Mouse (Mus musculus) limb, embryonic 13.5 days (tissue): Measurements from ENCODE around the gene Clec3a. TPM values are rescaled to one million over a fixed set of nuclear protein-coding genes. Genes with fewer than 3 reads are reported as not detected.

Experiments used
- ATAC-seq: fragments of 200-750 bp; cut with Nextera tagmentation; 2 replicates; pipeline ENCODE4 v1.8.0; 2017; ENCODE audit warnings: low read depth, moderate number of reproducible peaks, moderate TSS enrichment; ENCODE audit not compliant: low FRiP score
- H3K27ac ChIP-seq: fragments of 300-500 bp; sonication (generic); 2 replicates; pipeline ENCODE4 v1.5.1; 2015; ENCODE audit warnings: inconsistent platforms, mild to moderate bottlenecking, moderate library complexity
- H3K27me3 ChIP-seq: fragments of 300-500 bp; sonication (generic); 2 replicates; pipeline ENCODE4 v1.6.1; 2015; ENCODE audit warnings: mild to moderate bottlenecking, inconsistent platforms
- H3K36me3 ChIP-seq: fragments of 300-500 bp; sonication (generic); 2 replicates; pipeline ENCODE4 v1.6.1; 2015; ENCODE audit warnings: inconsistent platforms, mild to moderate bottlenecking, moderate library complexity
- H3K4me1 ChIP-seq: fragments of 300-500 bp; sonication (generic); 2 replicates; pipeline ENCODE4 v1.6.1; 2015; ENCODE audit warnings: inconsistent platforms
- H3K4me2 ChIP-seq: fragments of 300-500 bp; sonication (generic); replicated peaks from 2 replicates; pipeline ENCODE4 v1.6.1; 2015; ENCODE audit warnings: inconsistent platforms, mild to moderate bottlenecking, moderate library complexity
- H3K4me3 ChIP-seq: fragments of 300-500 bp; sonication (generic); 2 replicates; pipeline ENCODE4 v1.5.1; 2015; ENCODE audit warnings: moderate library complexity, mild to moderate bottlenecking, inconsistent platforms
- H3K9ac ChIP-seq: fragments of 300-500 bp; sonication (generic); 2 replicates; pipeline ENCODE4 v1.6.1; 2015; ENCODE audit warnings: mild to moderate bottlenecking, inconsistent platforms
- H3K9me3 ChIP-seq: fragments of 300-500 bp; sonication (generic); 2 replicates; pipeline ENCODE4 v1.6.1; 2016; ENCODE audit warnings: inconsistent platforms
- WGBS: fragments of 180-500 bp; shearing (Covaris S2); methylation state at CpG from one replicate; pipeline ENCODE4 v1.1.7; 2015; 5-methylcytosine and 5-hydroxymethylcytosine counted together
- polyA plus RNA-seq: library from polyadenylated mRNA; unstranded; fragments of >200 nt; fragmentation: Nextera tagmentation; extraction: Ambion mirVana; gene quantifications from 2 replicates; pipeline ENCODE4 v1.2.1, GENCODE M21; 2015

The Clec3a gene
- polyA plus RNA-seq, 1 experiment from 2014 or later, result 0.88 TPM

- Histone ChIP-seq H3K4me3 (no peak overlapping the region), H3K27me3 (no peaks in the 10 kb centered on the region)
- 71% methylated on average over 4 of the region's 4 CpGs for WGBS
These were observed 3.7 kb downstream of the Clec3a start for GRCm38 (mm10) chr8:114421544-114421943.

GRCm38 (mm10) chr8:114438236-114438635 lies 20.4 kb downstream of the Clec3a start:
- Histone ChIP-seq H3K4me2 (no peak overlapping the region), H3K9me3 (no peaks in the 10 kb centered on the region), H3K27me3 (no peaks in the 10 kb centered on the region), H3K36me3 (no peaks in the 10 kb centered on the region), H3K27ac (no peak overlapping the region), H3K4me3 (no peak overlapping the region), H3K9ac (no peak overlapping the region), H3K4me1 (peaks cover 9% of the 10 kb centered on the region)
- no peak for ATAC-seq
- 7% methylated on average over 6 of the region's 6 CpGs for WGBS

More at GRCm38 (mm10) chr8:114421544-114421943, 3.7 kb downstream of the Clec3a start:
- no peak overlapping the region for H3K27ac ChIP-seq
- no peaks in the 10 kb centered on the region for H3K9me3 ChIP-seq
- ATAC-seq, result no peak
- peaks cover 4% of the 10 kb centered on the region; the same call in 1 of the 2 replicates for H3K4me1 ChIP-seq
- no peak overlapping the region for H3K9ac ChIP-seq
- H3K36me3 ChIP-seq, result no peaks in the 10 kb centered on the region
- H3K4me2 ChIP-seq, result no peak overlapping the region

GRCm38 (mm10) chr8:114439334-114440204 lies 21.7 kb downstream of the Clec3a start, which contains the start of gene Wwox:
Gene Wwox (plus strand): TSS chr8:114439655.
- Histone ChIP-seq H3K9ac (peak within 1 kb of the TSS; percentile 80), H3K4me1 (peaks cover 9% of the 10 kb centered on the region), H3K4me3 (peak within 1 kb of the TSS; percentile 70), H3K27me3 (no peaks in the 10 kb centered on the region), H3K36me3 (no peaks in the 10 kb centered on the region), H3K4me2 (peak within 1 kb of the TSS; percentile 91), H3K9me3 (no peaks in the 10 kb centered on the region), H3K27ac (peak within 1 kb of the TSS; percentile 70; the same call in 1 of the 2 replicates)
- under 1% methylated on average over 54 of the region's 54 CpGs for WGBS
- peak; percentile 98 for ATAC-seq

GRCm38 (mm10) chr8:114440205-114440589 lies 22.3 kb downstream of the Clec3a start:
- Histone ChIP-seq H3K36me3 (no peaks in the 10 kb centered on the region), H3K4me3 (peak overlapping the region; percentile 70), H3K27me3 (no peaks in the 10 kb centered on the region), H3K4me2 (peak overlapping the region; percentile 91), H3K27ac (no peak overlapping the region), H3K9me3 (no peaks in the 10 kb centered on the region), H3K9ac (peak overlapping the region; percentile 80), H3K4me1 (peaks cover 14% of the 10 kb centered on the region)
- WGBS, result 21% methylated on average over 5 of the region's 5 CpGs
- no peak for ATAC-seq

GRCm38 (mm10) chr8:114441616-114442015 lies 23.7 kb downstream of the Clec3a start:
- H3K27ac ChIP-seq, result no peak overlapping the region
- H3K4me1 ChIP-seq, result peaks cover 14% of the 10 kb centered on the region
- H3K9ac ChIP-seq, result no peak overlapping the region
- H3K27me3 ChIP-seq, result no peaks in the 10 kb centered on the region
- no peaks in the 10 kb centered on the region for H3K36me3 ChIP-seq
- no peak overlapping the region for H3K4me3 ChIP-seq
- ATAC-seq, result no peak
- no peaks in the 10 kb centered on the region for H3K9me3 ChIP-seq
- 84% methylated on average over 4 of the region's 4 CpGs for WGBS
- H3K4me2 ChIP-seq, result no peak overlapping the region

GRCm38 (mm10) chr8:114446884-114447283 lies 29.0 kb downstream of the Clec3a start:
- Histone ChIP-seq H3K9ac (no peak overlapping the region), H3K27ac (no peak overlapping the region), H3K36me3 (0 out of 2 replicates have a peak, but pooled peaks cover 7% of the 10 kb centered on the region), H3K4me2 (no peak overlapping the region), H3K4me3 (no peak overlapping the region), H3K9me3 (no peaks in the 10 kb centered on the region), H3K4me1 (0 out of 2 replicates have a peak, but pooled peaks cover 11% of the 10 kb centered on the region), H3K27me3 (0 out of 2 replicates have a peak, but pooled peaks cover 4% of the 10 kb centered on the region)
- 70% methylated on average over 7 of the region's 7 CpGs for WGBS
- ATAC-seq, result no peak

GRCm38 (mm10) chr8:114452278-114452677 lies 34.4 kb downstream of the Clec3a start:
- H3K9me3 ChIP-seq, result no peaks in the 10 kb centered on the region
- H3K27me3 ChIP-seq, result 0 out of 2 replicates have a peak, but pooled peaks cover 10% of the 10 kb centered on the region
- 0 out of 2 replicates have a peak, but pooled peaks cover 7% of the 10 kb centered on the region for H3K36me3 ChIP-seq
- no peak overlapping the region for H3K4me3 ChIP-seq
- H3K4me1 ChIP-seq, result 0 out of 2 replicates have a peak, but pooled peaks cover 5% of the 10 kb centered on the region
- no peak for ATAC-seq
- 84% methylated on average over 8 of the region's 8 CpGs for WGBS
- no peak overlapping the region for H3K9ac ChIP-seq
- H3K27ac ChIP-seq, result no peak overlapping the region
- H3K4me2 ChIP-seq, result no peak overlapping the region

GRCm38 (mm10) chr8:114452781-114453221 lies 34.9 kb downstream of the Clec3a start:
- 0 out of 2 replicates have a peak, but pooled peaks cover 7% of the 10 kb centered on the region for H3K36me3 ChIP-seq
- H3K9me3 ChIP-seq, result no peaks in the 10 kb centered on the region
- WGBS, result 24% methylated on average over 9 of the region's 9 CpGs
- H3K9ac ChIP-seq, result no peak overlapping the region
- H3K4me2 ChIP-seq, result no peak overlapping the region; the same call in 1 of the 2 replicates
- no peak overlapping the region for H3K4me3 ChIP-seq
- 0 out of 2 replicates have a peak, but pooled peaks cover 10% of the 10 kb centered on the region for H3K27me3 ChIP-seq
- H3K4me1 ChIP-seq, result 0 out of 2 replicates have a peak, but pooled peaks cover 5% of the 10 kb centered on the region
- ATAC-seq, result 0 out of 2 replicates have a peak, but pooled peaks have one; percentile 54
- H3K27ac ChIP-seq, result no peak overlapping the region

- WGBS, result 88% methylated on average over 8 of the region's 8 CpGs
These were observed 37.4 kb downstream of the Clec3a start for GRCm38 (mm10) chr8:114455302-114455701.

GRCm38 (mm10) chr8:114455953-114456352 lies 38.1 kb downstream of the Clec3a start:
- no peaks in the 10 kb centered on the region for H3K36me3 ChIP-seq
- H3K4me3 ChIP-seq, result no peak overlapping the region
- 71% methylated on average over 15 of the region's 15 CpGs for WGBS
- no peak for ATAC-seq
- peak overlapping the region; percentile 19 for H3K4me2 ChIP-seq
- no peaks in the 10 kb centered on the region for H3K9me3 ChIP-seq
- no peak overlapping the region for H3K9ac ChIP-seq
- H3K27me3 ChIP-seq, result 0 out of 2 replicates have a peak, but pooled peaks cover 10% of the 10 kb centered on the region
- no peak overlapping the region for H3K27ac ChIP-seq
- H3K4me1 ChIP-seq, result peaks cover 2% of the 10 kb centered on the region; the same call in 1 of the 2 replicates

More at GRCm38 (mm10) chr8:114455302-114455701, 37.4 kb downstream of the Clec3a start:
- H3K27me3 ChIP-seq, result 0 out of 2 replicates have a peak, but pooled peaks cover 10% of the 10 kb centered on the region
- ATAC-seq, result no peak
- H3K4me2 ChIP-seq, result no peak overlapping the region
- no peaks in the 10 kb centered on the region for H3K4me1 ChIP-seq
- H3K9ac ChIP-seq, result no peak overlapping the region
- no peaks in the 10 kb centered on the region for H3K36me3 ChIP-seq
- no peak overlapping the region for H3K4me3 ChIP-seq
- H3K9me3 ChIP-seq, result no peaks in the 10 kb centered on the region
- no peak overlapping the region for H3K27ac ChIP-seq

- Histone ChIP-seq H3K4me3 (no peak overlapping the region), H3K9ac (no peak overlapping the region), H3K4me2 (no peak overlapping the region), H3K27me3 (0 out of 2 replicates have a peak, but pooled peaks cover 10% of the 10 kb centered on the region), H3K36me3 (no peaks in the 10 kb centered on the region), H3K27ac (no peak overlapping the region), H3K9me3 (no peaks in the 10 kb centered on the region), H3K4me1 (peaks cover 20% of the 10 kb centered on the region; the same call in 1 of the 2 replicates)
- WGBS, result 76% methylated on average over 25 of the region's 25 CpGs
- no peak for ATAC-seq
These were observed 40.4 kb downstream of the Clec3a start for GRCm38 (mm10) chr8:114458113-114458784.
